Mouse (Mus musculus) midbrain, postnatal 0 days (tissue): Measurements from ENCODE around the gene Nrtn. TPM values are rescaled to one million over a fixed set of nuclear protein-coding genes. Genes with fewer than 3 reads are reported as not detected.
A peak's percentile ranks its signal among the peaks of the same experiment; 100 is the strongest.

Source experiments
- ATAC-seq: fragments of 200-750 bp; cut with Nextera tagmentation; 2 replicates; pipeline ENCODE4 v1.8.0; 2017; ENCODE audit warnings: moderate number of reproducible peaks, mild to moderate bottlenecking, moderate TSS enrichment, moderate library complexity; ENCODE audit not compliant: low FRiP score
- DNase-seq: peaks from one replicate; pipeline ENCODE4 v3.0.0-alpha.2; 2015; ENCODE audit warnings: low spot score
- H3K27ac ChIP-seq: fragments of 300-500 bp; sonication (generic); 2 replicates; pipeline ENCODE4 v1.5.1; 2014; ENCODE audit warnings: low read depth, mild to moderate bottlenecking, low read length, mixed read lengths
- H3K27me3 ChIP-seq: fragments of 300-500 bp; sonication (generic); 2 replicates; pipeline ENCODE4 v1.6.1; 2014; ENCODE audit warnings: low read length, control low read depth, mixed read lengths; ENCODE audit not compliant: insufficient read depth
- H3K36me3 ChIP-seq: fragments of 300-500 bp; sonication (generic); 2 replicates; pipeline ENCODE4 v1.6.1; 2014; ENCODE audit warnings: low read length, control low read depth, mixed read lengths; ENCODE audit not compliant: insufficient read depth
- H3K4me1 ChIP-seq: fragments of 300-500 bp; sonication (generic); 2 replicates; pipeline ENCODE4 v1.6.1; 2014; ENCODE audit warnings: mild to moderate bottlenecking, control low read depth, antibody characterized with exemption, low read length, mixed read lengths; ENCODE audit not compliant: insufficient read depth
- H3K4me2 ChIP-seq: fragments of 300-500 bp; sonication (generic); 2 replicates; pipeline ENCODE4 v1.6.1; 2014; ENCODE audit warnings: low read depth, mild to moderate bottlenecking, low read length, mixed read lengths; ENCODE audit not compliant: poor library complexity, severe bottlenecking
- H3K4me3 ChIP-seq: fragments of 300-500 bp; sonication (generic); 2 replicates; pipeline ENCODE4 v1.5.1; 2014; ENCODE audit warnings: low read depth, mild to moderate bottlenecking, low read length, moderate library complexity
- H3K9ac ChIP-seq: fragments of 300-500 bp; sonication (generic); replicated peaks from 2 replicates; pipeline ENCODE4 v1.6.1; 2014; ENCODE audit warnings: mild to moderate bottlenecking, low read length, moderate library complexity, mixed read lengths; ENCODE audit not compliant: poor library complexity, severe bottlenecking
- H3K9me3 ChIP-seq: fragments of 300-500 bp; sonication (generic); 2 replicates; pipeline ENCODE4 v1.6.1; 2016; ENCODE audit warnings: low read length, control low read depth
- CTCF ChIP-seq: IDR thresholded peaks from 2 replicates; pipeline ENCODE4 v1.5.1; 2016; ENCODE audit warnings: antibody characterized with exemption, mild to moderate bottlenecking
- WGBS: fragments of 180-500 bp; shearing (Covaris S2); extraction: QIAGEN DNeasy Blood & Tissue Kit; methylation state at CpG from one replicate; pipeline ENCODE4 v1.1.7; 2014; 5-methylcytosine and 5-hydroxymethylcytosine counted together
- polyA plus RNA-seq: library from polyadenylated mRNA; unstranded; fragments of >200 nt; fragmentation: Nextera tagmentation; extraction: Ambion mirVana; gene quantifications from 2 replicates; pipeline ENCODE4 v1.2.1, GENCODE M21; 2015
- total RNA-seq: library from RNA; depleted of rRNA; stranded (reverse); fragments of >200 nt; gene quantifications from 2 replicates; pipeline ENCODE4 v1.2.3, GENCODE M21; 2014

Nrtn gene
- total and polyA plus RNA-seq, 2 experiments from 2014 or later, result 7.4 to 12.5 TPM

GRCm38 (mm10) chr17:56764474-56765354 is 7.4 kb upstream of the Nrtn start, which contains the start of gene Dus3l:
Gene Dus3l (plus strand): TSS chr17:56764757.
- H3K4me1 ChIP-seq, result peaks cover 15% of the 10 kb centered on the region
- H3K4me2 ChIP-seq, result peak within 1 kb of the TSS; percentile 73
- ATAC-seq (peak; percentile 87), DNase-seq (peak; percentile 96)
- 0 out of 2 replicates have a peak, but pooled peaks cover 3% of the 10 kb centered on the region for H3K27me3 ChIP-seq
- H3K9ac ChIP-seq, result peak within 1 kb of the TSS; percentile 82
- TF ChIP-seq CTCF, result no peak
- H3K27ac ChIP-seq, result peak within 1 kb of the TSS; percentile 96
- 2% methylated on average over 56 of the region's 58 CpGs for WGBS
- no peaks in the 10 kb centered on the region for H3K9me3 ChIP-seq
- H3K4me3 ChIP-seq, result peak within 1 kb of the TSS; percentile 63
- H3K36me3 ChIP-seq, result peaks cover 30% of the 10 kb centered on the region

GRCm38 (mm10) chr17:56763741-56764250 is 6.5 kb upstream of the Nrtn start:
- Histone ChIP-seq H3K27ac (no peak overlapping the region; the same call in 1 of the 2 replicates), H3K27me3 (0 out of 2 replicates have a peak, but pooled peaks cover 3% of the 10 kb centered on the region), H3K4me1 (peaks cover 15% of the 10 kb centered on the region), H3K4me2 (peak overlapping the region; percentile 73; the same call in 1 of the 2 replicates), H3K36me3 (peaks cover 20% of the 10 kb centered on the region), H3K9me3 (no peaks in the 10 kb centered on the region), H3K4me3 (peak overlapping the region; percentile 63; the same call in 1 of the 2 replicates), H3K9ac (no peak overlapping the region)
- no peak for ATAC-seq
- whole genome bisulfite sequencing, result 77% methylated on average over 8 of the region's 8 CpGs
- no peak for DNase-seq
- no peak for TF ChIP-seq CTCF

GRCm38 (mm10) chr17:56762769-56763731 is 5.7 kb upstream of the Nrtn start:
- H3K36me3 ChIP-seq, result peaks cover 13% of the 10 kb centered on the region
- no peaks in the 10 kb centered on the region for H3K9me3 ChIP-seq
- peak; percentile 54 for DNase-seq
- H3K4me1 ChIP-seq, result peaks cover 15% of the 10 kb centered on the region
- H3K27me3 ChIP-seq, result peaks cover 8% of the 10 kb centered on the region; the same call in 1 of the 2 replicates
- peak overlapping the region; percentile 81 for H3K4me2 ChIP-seq
- 43% methylated on average over 27 of the region's 27 CpGs for WGBS
- peak; percentile 96 for TF ChIP-seq CTCF
- no peak for ATAC-seq
- peak overlapping the region; percentile 86 for H3K27ac ChIP-seq
- no peak overlapping the region for H3K9ac ChIP-seq
- H3K4me3 ChIP-seq, result peak overlapping the region; percentile 43; the same call in 1 of the 2 replicates

- no peak for TF ChIP-seq CTCF
- peak overlapping the region; percentile 73 for H3K9ac ChIP-seq
- WGBS, result under 1% methylated on average over 20 of the region's 28 CpGs
- H3K4me3 ChIP-seq, result peak overlapping the region; percentile 43
- H3K9me3 ChIP-seq, result no peaks in the 10 kb centered on the region
- peaks cover 17% of the 10 kb centered on the region for H3K27me3 ChIP-seq
- peaks cover 21% of the 10 kb centered on the region for H3K4me1 ChIP-seq
- H3K4me2 ChIP-seq, result peak overlapping the region; percentile 81
- H3K27ac ChIP-seq, result peak overlapping the region; percentile 86
- H3K36me3 ChIP-seq, result 0 out of 2 replicates have a peak, but pooled peaks cover 3% of the 10 kb centered on the region
- peak; percentile 93 for DNase-seq
- ATAC-seq, result peak; percentile 52
Observed at GRCm38 (mm10) chr17:56761991-56762410, 4.7 kb upstream of the Nrtn start.

- WGBS, result 54% methylated on average over 3 of the region's 3 CpGs
- Histone ChIP-seq H3K9ac (0 out of 2 replicates have a peak overlapping the region, but pooled peaks have one; percentile 73), H3K4me1 (peaks cover 21% of the 10 kb centered on the region), H3K27me3 (peaks cover 25% of the 10 kb centered on the region), H3K27ac (no peak overlapping the region), H3K36me3 (no peaks in the 10 kb centered on the region), H3K4me3 (no peak overlapping the region), H3K9me3 (no peaks in the 10 kb centered on the region), H3K4me2 (no peak overlapping the region)
- no peak for TF ChIP-seq CTCF
- ATAC-seq (no peak), DNase-seq (no peak)
Observed at GRCm38 (mm10) chr17:56761077-56761476, 3.7 kb upstream of the Nrtn start.
